Mouse (Mus musculus) ES-Bruce4 (cell line): ENCODE data around the gene Rnf34.

ENCODE experiments used
- EP300 ChIP-seq: IDR thresholded peaks from 2 replicates; pipeline ENCODE4 v1.6.1; 2011; ENCODE audit warnings: low read depth, low read length; ENCODE audit not compliant: insufficient read depth
- POLR2A ChIP-seq: IDR thresholded peaks from one replicate; pipeline ENCODE4 v1.8.1; 2011; ENCODE audit warnings: low read length; ENCODE audit not compliant: insufficient read depth

- TF ChIP-seq POLR2A (no peak), EP300 (no peak)
These were observed 34.9 kb downstream of the Rnf34 start for GRCm38 (mm10) chr5:122884594-122885348.
